Mouse (Mus musculus): ENCODE results near the gene Lin7b. TPM values are rescaled to one million over a fixed set of nuclear protein-coding genes. Genes with fewer than 3 reads are reported as not detected.

Lin7b gene
- polyA plus RNA-seq, 1 experiment from 2014 or later: 4.0 TPM

DNA sequence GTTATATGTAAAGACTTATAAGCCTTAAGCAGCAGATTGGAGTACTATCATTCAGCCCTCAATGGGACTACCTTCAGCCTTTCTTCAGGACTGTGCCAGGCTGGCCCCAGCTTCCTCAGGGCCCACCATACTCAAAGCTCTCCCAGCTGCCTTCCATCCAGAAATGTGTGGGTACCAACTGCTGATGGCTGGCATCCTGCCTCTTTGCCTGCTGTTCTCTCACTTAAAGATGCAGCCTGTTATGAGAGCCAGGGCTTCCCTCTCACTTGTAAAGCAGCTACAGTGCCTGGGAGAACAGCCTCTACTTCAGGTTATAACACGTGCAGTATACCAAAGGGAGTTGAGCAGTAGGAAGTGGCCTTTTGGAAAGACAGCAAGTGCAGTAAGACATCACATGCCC is 5.7 kb upstream of the Lin7b start:
- ATAC-seq (ENCODE audit: insufficient read depth, low FRiP score, low read depth): no peak
- WGBS: 86% methylated on average over 1 of the region's 1 CpGs

GRCm38 (mm10) chr7:45374620-45375019 is 4.2 kb upstream of the Lin7b start:
- Histone ChIP-seq H3K36me3 (peaks cover 48% of the 10 kb centered on the region), H3K9me3 (no peaks in the 10 kb centered on the region), H3K4me2 (no peak overlapping the region), H3K4me1 (peaks cover 10% of the 10 kb centered on the region; the same call in 1 of the 2 replicates), H3K27me3 (replicated peaks) (no peaks in the 10 kb centered on the region), H3K9ac (no peak overlapping the region), H3K27ac (no peak overlapping the region), H3K4me3 (replicated peaks) (no peak overlapping the region)
- ATAC-seq (ENCODE audit: insufficient read depth, low FRiP score, low read depth): no peak
- WGBS: 89% methylated on average over 8 of the region's 8 CpGs

More for the DNA sequence above, 5.7 kb upstream of the Lin7b start:
- no peak overlapping the region for H3K4me3 ChIP-seq (replicated peaks)
- H3K9me3 ChIP-seq: no peaks in the 10 kb centered on the region
- no peak overlapping the region for H3K9ac ChIP-seq
- no peak overlapping the region for H3K4me2 ChIP-seq
- H3K4me1 ChIP-seq: no peaks in the 10 kb centered on the region
- H3K36me3 ChIP-seq: peaks cover 61% of the 10 kb centered on the region
- no peak overlapping the region for H3K27ac ChIP-seq
- no peaks in the 10 kb centered on the region for H3K27me3 ChIP-seq (replicated peaks)

DNA sequence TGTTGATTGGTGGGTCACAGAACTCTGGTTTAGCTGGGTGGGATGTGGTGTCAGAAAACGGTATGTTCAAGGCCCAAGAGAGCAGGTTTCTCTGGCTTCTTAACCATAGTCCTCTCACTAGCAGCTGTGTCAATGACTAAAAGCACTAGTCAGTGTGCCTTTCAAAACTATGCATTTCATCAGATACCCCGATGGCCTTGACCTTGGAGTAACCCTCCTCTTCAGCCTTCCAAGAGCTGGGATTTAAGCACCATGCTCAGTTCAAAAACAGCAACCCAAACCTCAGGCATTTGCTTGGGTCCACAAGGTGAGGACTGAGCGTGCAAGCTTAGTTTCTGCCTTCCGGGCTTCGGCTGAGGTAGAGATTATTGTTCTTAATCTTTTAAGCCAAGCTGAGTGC is 2.0 kb upstream of the Lin7b start:
- H3K9ac ChIP-seq: no peak overlapping the region
- no peak overlapping the region for H3K27ac ChIP-seq
- no peaks in the 10 kb centered on the region for H3K9me3 ChIP-seq
- H3K4me2 ChIP-seq: no peak overlapping the region
- no peak for ATAC-seq (ENCODE audit: insufficient read depth, low FRiP score, low read depth)
- no peak overlapping the region for H3K4me3 ChIP-seq (replicated peaks)
- H3K27me3 ChIP-seq (replicated peaks): peaks cover 12% of the 10 kb centered on the region
- H3K36me3 ChIP-seq: peaks cover 30% of the 10 kb centered on the region
- WGBS: 81% methylated on average over 5 of the region's 5 CpGs
- H3K4me1 ChIP-seq: peaks cover 19% of the 10 kb centered on the region

DNA sequence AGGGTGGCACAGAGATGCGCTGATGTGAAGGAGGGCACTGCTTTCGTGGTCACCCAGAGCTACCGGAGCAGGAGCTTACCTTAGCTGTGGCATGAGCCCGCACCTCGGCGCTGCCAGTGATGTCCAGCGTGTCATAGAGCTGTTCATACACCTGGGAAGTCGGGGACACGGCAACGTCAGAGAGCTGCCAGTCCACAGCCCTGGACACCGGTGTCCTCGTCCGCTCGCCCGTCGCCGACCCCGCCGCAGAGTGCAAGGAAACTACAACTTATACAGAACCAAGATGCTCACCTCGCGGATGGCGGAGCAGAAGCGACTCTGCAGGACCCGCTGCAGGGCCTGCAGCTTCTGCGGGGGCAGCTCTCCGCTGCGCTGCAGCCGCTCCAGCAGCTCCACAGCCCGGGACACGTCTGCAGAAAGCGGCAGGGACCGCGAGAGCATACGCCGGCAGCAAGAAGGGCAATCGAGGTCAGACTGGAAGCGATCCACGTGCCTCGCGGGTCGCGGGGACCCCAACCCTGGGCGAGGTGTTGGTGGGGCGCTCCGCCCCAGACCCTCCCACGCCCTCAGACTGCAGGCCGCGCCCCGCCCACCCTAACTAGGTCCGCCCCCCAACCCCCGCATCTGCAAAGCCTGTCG is 428 bp downstream of the Lin7b start:
- ATAC-seq (ENCODE audit: insufficient read depth, low FRiP score, low read depth): no peak
- Histone ChIP-seq H3K9ac (peak overlapping the region; percentile 35; the same call in 1 of the 2 replicates), H3K9me3 (no peaks in the 10 kb centered on the region), H3K4me3 (replicated peaks) (peak overlapping the region; percentile 55), H3K4me2 (peak overlapping the region; percentile 99), H3K4me1 (peaks cover 29% of the 10 kb centered on the region), H3K27ac (no peak overlapping the region), H3K27me3 (replicated peaks) (peaks cover 27% of the 10 kb centered on the region), H3K36me3 (peaks cover 13% of the 10 kb centered on the region; the same call in 1 of the 2 replicates)
- 7% methylated on average over 50 of the region's 52 CpGs for WGBS

GRCm38 (mm10) chr7:45369022-45369745 is 1.2 kb downstream of the Lin7b start:
- H3K4me3 ChIP-seq (replicated peaks): no peak overlapping the region; the same call in 1 of the 2 replicates
- peaks cover 28% of the 10 kb centered on the region for H3K27me3 ChIP-seq (replicated peaks)
- H3K27ac ChIP-seq: no peak overlapping the region
- peaks cover 13% of the 10 kb centered on the region; the same call in 1 of the 2 replicates for H3K36me3 ChIP-seq
- 72% methylated on average over 16 of the region's 16 CpGs for WGBS
- H3K9ac ChIP-seq: no peak overlapping the region
- no peak for ATAC-seq (ENCODE audit: insufficient read depth, low FRiP score, low read depth)
- peak overlapping the region; percentile 99; the same call in 1 of the 2 replicates for H3K4me2 ChIP-seq
- H3K9me3 ChIP-seq: no peaks in the 10 kb centered on the region
- peaks cover 29% of the 10 kb centered on the region for H3K4me1 ChIP-seq

DNA sequence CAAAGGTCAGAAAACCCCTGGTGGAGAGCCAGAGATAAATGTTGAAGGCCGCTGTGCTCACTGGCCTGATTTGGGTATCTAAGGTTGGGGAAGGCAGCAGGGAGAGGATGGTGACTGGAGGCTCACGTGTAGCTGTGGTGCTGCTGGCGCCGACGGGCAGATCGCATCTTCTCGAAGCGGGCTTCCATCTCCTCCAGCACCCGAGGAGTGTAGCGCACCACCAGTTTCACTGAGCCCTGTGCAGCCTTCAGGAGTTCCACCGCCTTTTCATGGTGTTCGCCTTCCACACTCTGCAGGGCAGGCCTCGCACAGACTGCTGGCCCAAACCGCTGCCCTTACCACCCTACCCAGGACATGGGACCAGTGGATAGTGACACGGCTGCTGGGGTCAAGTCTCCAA is 2.2 kb downstream of the Lin7b start:
- Histone ChIP-seq H3K27me3 (replicated peaks) (peaks cover 31% of the 10 kb centered on the region), H3K4me2 (peak overlapping the region; percentile 94; the same call in 1 of the 2 replicates), H3K9ac (no peak overlapping the region), H3K36me3 (peaks cover 8% of the 10 kb centered on the region; the same call in 1 of the 2 replicates), H3K27ac (no peak overlapping the region), H3K4me1 (peaks cover 29% of the 10 kb centered on the region), H3K9me3 (no peaks in the 10 kb centered on the region), H3K4me3 (replicated peaks) (peak overlapping the region; percentile 53; the same call in 1 of the 2 replicates)
- WGBS: 85% methylated on average over 15 of the region's 15 CpGs
- no peak for ATAC-seq (ENCODE audit: insufficient read depth, low FRiP score, low read depth)

- H3K27ac ChIP-seq: peak overlapping the region; percentile 33; the same call in 1 of the 2 replicates
- peak overlapping the region; percentile 53 for H3K4me3 ChIP-seq (replicated peaks)
- peaks cover 33% of the 10 kb centered on the region for H3K4me1 ChIP-seq
Observed at GRCm38 (mm10) chr7:45367020-45367880, 3.1 kb downstream of the Lin7b start.

DNA sequence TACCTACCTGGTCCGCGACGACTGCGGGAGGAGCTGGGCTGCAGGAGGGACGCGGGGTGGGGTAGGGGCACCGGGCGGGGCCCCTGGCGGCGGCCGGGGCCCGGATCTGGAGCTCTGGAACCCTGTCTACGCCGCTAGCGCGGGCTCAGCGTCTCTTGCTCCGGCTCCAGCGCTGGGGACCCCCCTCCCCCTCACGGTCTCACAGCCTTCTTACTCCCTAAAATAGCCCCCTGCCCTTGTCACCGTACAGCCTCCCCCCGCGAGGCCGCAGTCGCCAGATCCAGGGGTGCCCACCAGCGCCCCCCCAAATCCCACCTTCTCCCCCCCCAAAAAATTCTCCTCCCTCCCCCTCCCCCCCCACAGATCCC is 3.7 kb downstream of the Lin7b start, which contains the start of gene Ppfia3:
TSS of gene Ppfia3 (minus strand) at position 368 of the 368 bp plus-strand sequence.
- peaks cover 46% of the 10 kb centered on the region for H3K27me3 ChIP-seq (replicated peaks)

More at GRCm38 (mm10) chr7:45367020-45367880, 3.1 kb downstream of the Lin7b start:
- Histone ChIP-seq H3K36me3 (no peaks in the 10 kb centered on the region), H3K27me3 (replicated peaks) (peaks cover 40% of the 10 kb centered on the region), H3K9ac (0 out of 2 replicates have a peak overlapping the region, but pooled peaks have one; percentile 40), H3K9me3 (no peaks in the 10 kb centered on the region), H3K4me2 (peak overlapping the region; percentile 94)
- peak; percentile 79 for ATAC-seq (ENCODE audit: insufficient read depth, low FRiP score, low read depth)
- under 1% methylated on average over 70 of the region's 70 CpGs for WGBS

DNA sequence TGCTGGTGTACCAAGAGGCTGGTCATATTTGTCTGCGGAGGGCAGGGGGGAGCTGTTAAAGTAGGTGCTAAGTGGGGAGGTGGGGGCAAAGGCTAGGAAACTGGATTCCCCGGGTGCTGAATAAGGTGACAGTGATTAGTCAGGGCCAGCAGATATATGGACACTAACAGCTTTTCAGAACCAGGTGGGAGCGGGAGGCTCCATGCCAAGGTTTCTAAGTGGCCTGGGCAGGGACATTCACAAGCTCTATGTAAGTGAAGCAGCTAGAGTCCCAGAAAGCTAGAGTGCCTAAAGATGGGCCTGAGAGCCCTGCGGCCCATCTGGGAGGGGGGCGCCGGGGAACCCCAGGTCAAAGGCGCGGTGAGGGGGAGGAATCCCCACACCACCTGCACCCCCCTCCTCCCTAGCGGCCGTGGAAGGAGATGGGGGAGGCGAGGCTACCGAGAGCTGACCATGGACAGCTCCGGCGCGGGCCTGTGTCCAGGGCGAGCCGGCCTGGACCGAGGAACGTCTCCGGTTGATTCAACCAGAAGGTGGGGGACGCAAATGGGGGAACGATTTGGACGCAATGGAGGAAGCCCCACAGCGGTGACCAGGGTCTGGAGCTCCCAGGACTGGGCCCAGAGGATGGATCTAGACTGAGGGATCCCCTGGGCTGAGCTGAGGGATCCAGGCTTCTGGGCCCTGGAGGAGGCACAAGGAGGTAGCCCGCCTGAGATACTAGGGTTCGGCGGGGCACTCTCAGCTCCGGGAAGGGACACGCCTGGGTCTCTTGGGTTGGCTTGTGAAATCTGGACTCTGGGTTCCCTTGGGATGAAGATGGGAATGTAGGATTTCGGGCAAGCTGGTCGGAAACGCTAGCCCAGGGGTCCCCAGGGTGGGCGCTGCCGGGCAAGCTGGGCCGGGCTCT is 4.4 kb downstream of the Lin7b start:
- peak overlapping the region; percentile 53 for H3K4me3 ChIP-seq (replicated peaks)
- WGBS: 5% methylated on average over 35 of the region's 35 CpGs
- no peaks in the 10 kb centered on the region for H3K9me3 ChIP-seq
- peaks cover 51% of the 10 kb centered on the region for H3K27me3 ChIP-seq (replicated peaks)
- no peak overlapping the region for H3K27ac ChIP-seq
- peak overlapping the region; percentile 94 for H3K4me2 ChIP-seq
- H3K36me3 ChIP-seq: no peaks in the 10 kb centered on the region
- ATAC-seq (ENCODE audit: insufficient read depth, low FRiP score, low read depth): no peak
- H3K9ac ChIP-seq: peak overlapping the region; percentile 40
- peaks cover 43% of the 10 kb centered on the region for H3K4me1 ChIP-seq

More for the DNA sequence above, 3.7 kb downstream of the Lin7b start, which contains the start of gene Ppfia3:
- Histone ChIP-seq H3K27ac (peak within 1 kb of the TSS; percentile 33; the same call in 1 of the 2 replicates), H3K4me1 (peaks cover 39% of the 10 kb centered on the region), H3K36me3 (no peaks in the 10 kb centered on the region), H3K9ac (peak within 1 kb of the TSS; percentile 40), H3K4me2 (peak within 1 kb of the TSS; percentile 94), H3K9me3 (no peaks in the 10 kb centered on the region), H3K4me3 (replicated peaks) (peak within 1 kb of the TSS; percentile 53)
- no peak for ATAC-seq (ENCODE audit: insufficient read depth, low FRiP score, low read depth)
- 0% methylated on average over 8 of the region's 26 CpGs for WGBS

DNA sequence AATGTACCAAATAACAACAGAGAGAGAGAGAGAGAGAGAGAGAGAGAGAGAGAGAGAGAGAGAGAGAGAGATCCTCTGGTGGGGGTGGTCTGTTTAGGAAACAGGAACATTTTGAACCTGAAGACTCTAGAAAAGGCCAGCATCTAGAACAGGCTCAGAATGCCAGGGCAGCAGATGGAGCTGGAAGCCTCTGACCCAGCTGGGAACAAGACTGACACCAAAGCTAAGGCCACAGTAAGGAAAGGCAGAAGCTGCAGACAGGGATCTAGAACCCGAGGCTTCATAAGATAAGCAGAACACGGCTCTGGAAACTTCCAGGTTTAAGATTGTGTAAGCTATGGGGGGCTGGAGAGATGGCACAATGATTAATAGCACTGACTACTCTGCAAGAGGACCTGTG is 6.4 kb downstream of the Lin7b start:
- Histone ChIP-seq H3K9me3 (no peaks in the 10 kb centered on the region), H3K36me3 (no peaks in the 10 kb centered on the region), H3K4me3 (replicated peaks) (no peak overlapping the region), H3K9ac (no peak overlapping the region), H3K27ac (no peak overlapping the region), H3K27me3 (replicated peaks) (peaks cover 55% of the 10 kb centered on the region), H3K4me1 (peaks cover 32% of the 10 kb centered on the region), H3K4me2 (no peak overlapping the region)
- ATAC-seq (ENCODE audit: insufficient read depth, low FRiP score, low read depth): no peak
- WGBS: 64% methylated on average over 2 of the region's 2 CpGs
